Mouse (Mus musculus) kidney, adult 9 months (tissue): ENCODE data around the gene Glul.
"Not testable (repeated sequence)": the region's sequence is repeated elsewhere in the genome, so short reads cannot be mapped to it uniquely, and the experiment has no call there.

Experiments
- DNase-seq: peaks from one replicate; pipeline ENCODE4 v3.0.0; 2022

Glul gene

DNA sequence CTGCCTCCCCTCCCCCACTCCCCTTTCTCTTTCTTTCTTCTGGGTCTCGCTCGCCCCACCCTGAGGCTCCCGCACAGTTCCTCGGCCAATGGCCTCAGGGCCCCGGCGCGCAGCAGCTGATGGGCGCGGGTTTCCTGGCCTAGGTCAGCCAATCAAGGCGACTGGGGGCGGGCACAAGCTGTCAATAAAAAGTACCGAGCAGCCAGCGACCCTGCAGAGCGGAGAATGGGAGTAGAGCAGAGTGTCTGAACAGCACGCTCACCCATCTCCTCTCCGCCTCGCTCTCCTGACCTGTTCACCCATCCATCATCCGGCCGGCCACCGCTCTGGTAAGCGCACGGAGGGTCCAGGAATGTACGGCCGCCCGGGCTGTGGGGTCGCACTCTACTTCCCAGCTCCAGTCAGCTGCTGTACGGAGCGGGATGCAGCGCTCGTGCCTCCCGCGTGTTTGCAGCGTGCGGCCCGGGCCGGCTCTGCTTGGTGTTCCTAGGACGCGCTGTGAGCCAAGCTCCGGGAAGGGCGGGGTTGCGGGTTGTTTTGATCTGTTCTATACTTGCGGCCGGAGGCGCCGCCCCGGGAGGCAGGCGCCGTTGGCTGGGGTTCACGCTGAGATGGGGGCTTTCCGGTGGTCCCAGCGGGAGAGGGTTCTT is at the start of gene Glul, which contains the start of gene Teddm2:
TSS of gene Glul (plus strand) at position 214 of the 650 bp plus-strand sequence.
TSS of gene Teddm2 (minus strand) at position 498 of the 650 bp plus-strand sequence.
- DNase-seq = peak; percentile 99

- DNase-seq = not testable (repeated sequence)
Measured at GRCm38 (mm10) chr1:153852696-153853095, 47.0 kb upstream of the Glul start.

DNA sequence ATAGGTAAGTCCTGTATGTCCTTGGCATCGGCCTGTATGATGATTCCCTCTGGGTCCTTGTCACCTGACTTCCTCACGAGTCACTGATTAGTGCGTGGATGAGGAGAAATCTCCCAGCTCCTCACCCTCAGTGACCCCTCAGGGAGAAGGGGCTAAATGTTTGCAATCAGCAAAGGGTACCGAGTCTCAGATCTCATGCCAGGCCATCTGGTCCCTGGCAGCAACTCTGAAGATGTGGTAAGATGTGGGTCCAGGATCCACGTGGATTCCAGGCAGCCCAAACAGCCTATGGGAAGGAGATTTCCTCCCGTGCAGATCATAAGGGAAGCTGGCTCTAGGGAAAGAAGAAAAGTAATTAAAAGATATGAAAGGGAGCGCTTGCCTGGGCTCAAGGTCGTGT is 43.8 kb upstream of the Glul start:
- DNase-seq = no peak

- DNase-seq = no peak
Measured at GRCm38 (mm10) chr1:153874045-153874444, 25.7 kb upstream of the Glul start, which contains the start of gene Teddm1b. Gene Teddm1b, plus strand, starts transcription at chr1:153874345.

GRCm38 (mm10) chr1:153880391-153880790 is 19.4 kb upstream of the Glul start:
- DNase-seq = not testable (repeated sequence)

GRCm38 (mm10) chr1:153886024-153886633 is 13.6 kb upstream of the Glul start:
- no peak for DNase-seq

GRCm38 (mm10) chr1:153890121-153890520 is 9.6 kb upstream of the Glul start:
- DNase-seq = no peak

- DNase-seq = no peak
Measured at GRCm38 (mm10) chr1:153891442-153891841, 8.3 kb upstream of the Glul start, which contains the start of gene Teddm1a. Gene Teddm1a, plus strand, starts transcription at chr1:153891742.

- DNase-seq = no peak
Measured at GRCm38 (mm10) chr1:153893746-153894145, 6.0 kb upstream of the Glul start.

- DNase-seq = no peak
Measured at GRCm38 (mm10) chr1:153894201-153894893, 5.4 kb upstream of the Glul start.

- DNase-seq = peak; percentile 80
Measured at GRCm38 (mm10) chr1:153894979-153895378, 4.8 kb upstream of the Glul start.

DNA sequence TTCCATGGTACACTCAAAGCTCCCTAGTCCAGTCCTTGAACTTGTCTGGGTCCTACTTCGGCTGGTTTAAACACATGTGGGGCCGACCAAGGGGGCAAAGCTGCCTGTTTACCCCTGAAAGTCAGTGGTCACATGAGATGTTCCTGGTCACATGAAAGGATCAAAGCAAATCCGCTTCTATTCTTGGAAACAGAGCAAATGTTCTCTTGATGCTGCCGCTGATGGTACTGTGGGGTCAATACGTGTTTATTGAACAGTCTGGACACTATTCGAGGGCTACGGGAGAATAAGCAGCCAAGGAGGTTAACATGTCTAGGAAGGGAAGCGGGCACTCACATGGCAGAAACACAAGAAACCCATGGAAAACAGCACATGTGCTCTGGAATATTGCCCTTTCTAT is 2.5 kb upstream of the Glul start:
- DNase-seq = no peak

GRCm38 (mm10) chr1:153898989-153899730 is 584 bp upstream of the Glul start:
- no peak for DNase-seq

GRCm38 (mm10) chr1:153900381-153900780 is 637 bp downstream of the Glul start:
- DNase-seq = no peak

- DNase-seq = peak; percentile 78
Measured at GRCm38 (mm10) chr1:153900860-153901730, 1.4 kb downstream of the Glul start.

GRCm38 (mm10) chr1:153903006-153903405 is 3.3 kb downstream of the Glul start:
- no peak for DNase-seq

DNA sequence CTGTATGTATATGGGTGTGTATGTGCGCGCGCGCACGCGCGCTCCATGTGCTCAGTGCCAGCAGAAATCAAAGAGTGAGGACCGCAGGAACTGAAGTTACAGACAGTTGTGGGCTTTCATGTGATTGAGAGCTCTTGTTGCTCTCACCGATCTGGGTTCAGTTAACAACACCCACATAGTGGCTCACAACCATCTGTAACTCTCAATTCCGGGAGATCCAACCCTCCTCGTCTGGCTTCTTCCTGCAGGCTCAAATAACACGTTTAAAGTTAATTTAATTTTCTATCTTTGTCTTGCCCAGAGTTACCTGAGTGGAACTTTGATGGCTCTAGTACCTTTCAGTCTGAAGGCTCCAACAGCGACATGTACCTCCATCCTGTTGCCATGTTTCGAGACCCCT is 4.5 kb downstream of the Glul start:
- no peak for DNase-seq

DNA sequence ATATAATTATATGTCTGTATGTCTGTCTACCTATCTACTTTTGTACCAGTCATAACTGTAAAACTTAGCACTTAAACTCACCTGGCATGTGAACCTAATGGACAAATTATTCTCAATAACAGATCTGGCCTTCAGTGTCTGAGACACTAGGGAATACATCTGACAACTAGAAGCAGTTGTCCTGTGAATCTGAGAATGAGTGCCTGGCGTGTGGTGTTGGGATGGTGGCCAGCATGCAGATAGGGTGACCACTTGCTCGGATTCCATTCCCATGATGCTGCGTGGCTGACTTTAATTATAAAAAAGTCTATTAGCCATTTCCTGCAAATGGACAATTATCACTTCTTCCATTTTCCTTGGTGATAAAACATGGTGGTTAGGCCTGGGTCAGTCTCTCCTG is 6.1 kb downstream of the Glul start:
- DNase-seq = no peak

GRCm38 (mm10) chr1:153908208-153908607 is 8.5 kb downstream of the Glul start:
- DNase-seq = no peak

GRCm38 (mm10) chr1:153908741-153909140 is 9.0 kb downstream of the Glul start:
- no peak for DNase-seq

DNA sequence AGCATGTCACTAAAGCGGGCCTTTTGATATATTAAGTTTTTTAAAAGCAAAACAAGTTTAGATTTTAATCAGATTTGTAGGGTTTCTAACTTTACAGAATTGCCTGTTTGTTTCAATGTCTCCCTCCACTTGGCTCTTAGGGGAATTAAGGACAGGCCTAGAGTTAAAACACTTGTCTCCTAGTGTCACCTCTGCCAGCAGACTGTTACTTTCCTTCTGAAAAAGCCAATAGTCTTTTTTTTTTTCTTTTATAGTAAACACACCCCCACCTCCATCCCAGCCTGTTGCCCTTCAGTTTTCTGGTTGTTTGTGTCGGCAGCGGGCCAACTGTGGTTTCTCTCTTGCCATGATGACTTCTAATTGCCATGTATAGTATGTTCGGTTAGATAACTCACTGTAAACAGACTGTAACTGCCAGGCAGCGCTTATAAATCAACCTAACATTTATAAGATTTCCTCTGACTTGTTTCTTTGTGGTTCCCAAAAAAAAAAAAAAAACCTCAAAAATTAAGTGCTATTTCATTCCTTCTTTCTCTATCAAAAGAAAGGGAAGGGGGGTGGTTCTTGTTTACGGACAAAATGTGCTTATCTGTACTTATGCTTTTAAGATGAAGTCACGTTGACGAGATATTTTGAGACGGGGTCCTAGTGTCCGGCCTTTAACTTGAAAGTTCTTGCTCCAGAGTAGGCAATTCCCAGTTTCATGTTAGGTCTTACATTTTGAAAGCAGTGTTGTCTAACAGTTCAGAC is 9.6 kb downstream of the Glul start:
- no peak for DNase-seq

DNA sequence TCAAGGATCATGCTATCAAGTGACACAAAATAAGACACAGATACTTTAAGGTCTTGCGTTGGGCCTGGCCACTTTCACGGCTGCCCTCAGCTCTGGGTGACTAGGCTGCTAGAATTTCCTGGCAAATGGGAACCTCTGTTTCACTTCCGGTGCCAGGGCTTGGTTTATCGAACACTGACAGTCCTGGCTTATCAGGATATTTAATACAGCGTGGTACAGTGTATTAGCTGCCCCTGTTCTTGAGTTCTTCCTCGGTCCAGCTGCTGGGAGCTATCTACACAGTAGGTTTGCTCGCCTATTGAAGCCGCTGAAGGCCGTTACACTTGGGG is 10.2 kb downstream of the Glul start:
- no peak for DNase-seq
